9 mouse cellular contexts compared by ENCODE assay signal in the genomic region with DNA sequence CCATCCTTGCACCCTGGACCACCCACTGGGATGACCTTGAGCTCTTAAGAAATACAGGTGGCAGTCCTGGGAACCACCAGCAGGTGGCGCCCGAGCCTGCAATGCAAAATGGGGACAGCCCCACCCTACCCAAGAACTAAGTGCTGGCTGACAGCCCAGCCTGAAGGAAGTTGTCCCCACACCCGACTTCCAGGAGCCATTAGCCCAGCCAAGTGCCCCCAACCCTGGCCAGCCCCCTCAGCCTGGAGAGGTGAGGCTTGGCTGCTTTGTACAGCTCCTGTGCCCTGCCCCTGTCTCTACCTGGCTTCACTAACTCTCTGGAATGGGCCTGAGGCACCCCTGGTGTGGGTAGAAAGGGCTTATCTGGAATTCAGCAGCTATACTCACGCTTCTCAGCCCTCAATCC. TPM values are rescaled to one million over a fixed set of nuclear protein-coding genes. Genes with fewer than 3 reads are reported as not detected.
A peak's percentile ranks its signal among the peaks of the same experiment; 100 is the strongest.
DNase-seq lines count a peak whose midpoint lies in the region; ATAC-seq and TF ChIP-seq lines count a peak whose summit lies in the region.
"Had no signal": no experiment of that assay in that cellular context is flagged by ENCODE, and none has a peak within 500 bp of the region (broad histone marks: within the 10 kb centered on the region; RNA-seq: fewer than 3 reads in every experiment).

No protein-coding gene starts in this region.

- peak overlapping the region; percentile 37 to 46; a peak in 2 of 4 replicates for H3K27ac ChIP-seq in heart, embryonic 14.5 days (replicated peaks in 1 of 2; ENCODE audit: control insufficient read depth in 1 of 2, insufficient read depth in 1 of 2, low read depth in 2 of 2, low read length in 2 of 2)
- no peak overlapping the region; the same call in 1 of the 2 replicates for H3K27ac ChIP-seq in liver, embryonic 13.5 days
- no peak overlapping the region for H3K27ac ChIP-seq in neural tube, embryonic 11.5 days (ENCODE audit: low read depth, low read length)
- peak overlapping the region; percentile 75; the same call in 1 of the 2 replicates for H3K27ac ChIP-seq in stomach, postnatal 0 days (replicated peaks)

- no peak for TF ChIP-seq EP300 in stomach, postnatal 0 days (optimal IDR thresholded peaks at IDR 0.05)

- H3K36me3 ChIP-seq in heart, embryonic 14.5 days (ENCODE audit: control insufficient read depth, insufficient read depth, low read length), result peaks cover 21% of the 10 kb centered on the region
- H3K36me3 ChIP-seq in liver, embryonic 13.5 days, result 0 out of 2 replicates have a peak, but pooled peaks cover 3% of the 10 kb centered on the region
- H3K36me3 ChIP-seq in neural tube, embryonic 11.5 days (ENCODE audit: control insufficient read depth, insufficient read depth, low read length), result 0 out of 2 replicates have a peak, but pooled peaks cover 2% of the 10 kb centered on the region
- peaks cover 6% of the 10 kb centered on the region; the same call in 1 of the 2 replicates for H3K36me3 ChIP-seq in stomach, postnatal 0 days (ENCODE audit: control insufficient read depth, insufficient read depth, low read length)

- H3K4me3 ChIP-seq in heart, embryonic 14.5 days (ENCODE audit: control insufficient read depth in 1 of 2, insufficient read depth in 1 of 2, low read depth in 1 of 2, low read length in 2 of 2), result no peak overlapping the region
- H3K4me3 ChIP-seq in liver, embryonic 13.5 days (replicated peaks), result no peak overlapping the region
- H3K4me3 ChIP-seq in neural tube, embryonic 11.5 days (ENCODE audit: low read depth, low read length), result no peak overlapping the region
- no peak overlapping the region for H3K4me3 ChIP-seq in stomach, postnatal 0 days (ENCODE audit: low read depth, low read length)
- H3K4me3 ChIP-seq: erythroblast, embryonic 14.5 days had no signal

- TF ChIP-seq CTCF in stomach, postnatal 0 days (IDR thresholded peaks at IDR 0.05; ENCODE audit: low read depth), result peak; percentile 98

- peak; percentile 93 for DNase-seq in CD4-positive, CD25-positive, alpha-beta regulatory T cell, adult 2 months (ENCODE audit: low read depth, low spot score)
- DNase-seq in brain, embryonic 18.5 days (ENCODE audit: low read depth, low spot score), result peak; percentile 28
- DNase-seq in fibroblast of lung, adult 2 months (ENCODE audit: low read depth), result peak; percentile 73
- peak; percentile 95 for DNase-seq in kidney, postnatal 14 days
- peak; percentile 76 for DNase-seq in liver, embryonic 13.5 days
- DNase-seq in neural tube, embryonic 11.5 days (ENCODE audit: low spot score), result peak; percentile 88
- DNase-seq in stomach, postnatal 0 days (ENCODE audit: low spot score), result peak; percentile 93

- H3K9me3 ChIP-seq in heart, embryonic 14.5 days (ENCODE audit: control insufficient read depth, low read length), result no peaks in the 10 kb centered on the region
- no peaks in the 10 kb centered on the region for H3K9me3 ChIP-seq in liver, embryonic 13.5 days (replicated peaks)
- H3K9me3 ChIP-seq in neural tube, embryonic 11.5 days (ENCODE audit: control insufficient read depth, low read length), result no peaks in the 10 kb centered on the region
- no peaks in the 10 kb centered on the region for H3K9me3 ChIP-seq in stomach, postnatal 0 days (ENCODE audit: control insufficient read depth, low read length)

- 0 out of 2 replicates have a peak overlapping the region, but pooled peaks have one; percentile 12 for H3K9ac ChIP-seq in heart, embryonic 14.5 days (ENCODE audit: low read length)
- H3K9ac ChIP-seq in liver, embryonic 13.5 days, result 0 out of 2 replicates have a peak overlapping the region, but pooled peaks have one; percentile 8
- H3K9ac ChIP-seq in neural tube, embryonic 11.5 days (ENCODE audit: low read length), result no peak overlapping the region
- H3K9ac ChIP-seq in stomach, postnatal 0 days (ENCODE audit: low read length), result peak overlapping the region; percentile 45; the same call in 1 of the 2 replicates

- H3K4me2 ChIP-seq in heart, embryonic 14.5 days (ENCODE audit: low read length), result 0 out of 2 replicates have a peak overlapping the region, but pooled peaks have one; percentile 15
- H3K4me2 ChIP-seq in liver, embryonic 13.5 days, result no peak overlapping the region
- no peak overlapping the region for H3K4me2 ChIP-seq in neural tube, embryonic 11.5 days (ENCODE audit: low read depth)
- peak overlapping the region; percentile 43 for H3K4me2 ChIP-seq in stomach, postnatal 0 days (replicated peaks; ENCODE audit: low read depth)

- H3K27me3 ChIP-seq in heart, embryonic 14.5 days (ENCODE audit: control insufficient read depth, insufficient read depth, low read length), result no peaks in the 10 kb centered on the region; the same call in 1 of the 2 replicates
- H3K27me3 ChIP-seq in liver, embryonic 13.5 days, result peaks cover 7% of the 10 kb centered on the region; the same call in 1 of the 2 replicates
- H3K27me3 ChIP-seq in neural tube, embryonic 11.5 days (ENCODE audit: control insufficient read depth, insufficient read depth, low read length), result no peaks in the 10 kb centered on the region; the same call in 1 of the 2 replicates
- H3K27me3 ChIP-seq in stomach, postnatal 0 days (ENCODE audit: control insufficient read depth, insufficient read depth, low read length), result no peaks in the 10 kb centered on the region

- H3K4me1 ChIP-seq in heart, embryonic 14.5 days (ENCODE audit: control insufficient read depth in 2 of 2, insufficient read depth in 2 of 2, low read length in 2 of 2), result peaks cover 30 to 50% of the 10 kb centered on the region in 2 experiments
- H3K4me1 ChIP-seq in liver, embryonic 13.5 days (replicated peaks), result peaks cover 58% of the 10 kb centered on the region
- peaks cover 14% of the 10 kb centered on the region for H3K4me1 ChIP-seq in neural tube, embryonic 11.5 days (ENCODE audit: control insufficient read depth, insufficient read depth, low read length)
- H3K4me1 ChIP-seq in stomach, postnatal 0 days (replicated peaks; ENCODE audit: control insufficient read depth, insufficient read depth), result peaks cover 30% of the 10 kb centered on the region

- peak; percentile 41 for ATAC-seq in heart, embryonic 14.5 days (ENCODE audit: insufficient number of reproducible peaks, insufficient read depth, low FRiP score, low read depth)
- ATAC-seq in liver, embryonic 13.5 days (ENCODE audit: low read depth), result peak; percentile 55
- ATAC-seq in neural tube, embryonic 11.5 days (ENCODE audit: insufficient read depth, low FRiP score, low TSS enrichment), result no peak
- ATAC-seq in stomach, postnatal 0 days (ENCODE audit: low FRiP score, low TSS enrichment), result peak; percentile 58

- 6% methylated on average over 4 of the region's 4 CpGs for WGBS in heart, embryonic 14.5 days
- WGBS in liver, embryonic 13.5 days (ENCODE audit: insufficient replicate concordance), result 1% methylated on average over 4 of the region's 4 CpGs
- WGBS in neural tube, embryonic 11.5 days, result 16% methylated on average over 4 of the region's 4 CpGs
- 2% methylated on average over 4 of the region's 4 CpGs for WGBS in stomach, postnatal 0 days

RNA-seq across cellular contexts. Expression of gene Ptger1, which starts 4.1 kb away (rescaled TPM):
- polyA plus RNA-seq in heart, embryonic 14.5 days (2014; fragmentation: Nextera tagmentation; extraction: Ambion mirVana), result 0.42 and 0.58 TPM in 2 replicates
- polyA plus RNA-seq in liver, embryonic 13.5 days (2015; fragmentation: Nextera tagmentation; extraction: Ambion mirVana), result 0.06 and 0.32 TPM in 2 replicates
- polyA plus RNA-seq in neural tube, embryonic 11.5 days (2014; fragmentation: Nextera tagmentation; extraction: Ambion mirVana), result 0.34 and 1.1 TPM in 2 replicates
- 5.6 and 5.9 TPM in 2 replicates for polyA plus RNA-seq in stomach, postnatal 0 days (2015; fragmentation: Nextera tagmentation; extraction: Ambion mirVana)

RNA-seq across cellular contexts. Expression of gene Gipc1, which starts 9.9 kb away (rescaled TPM):
- 133 and 139 TPM in 2 replicates for polyA plus RNA-seq in heart, embryonic 14.5 days (2014; fragmentation: Nextera tagmentation; extraction: Ambion mirVana)
- 61.3 and 64.3 TPM in 2 replicates for polyA plus RNA-seq in liver, embryonic 13.5 days (2015; fragmentation: Nextera tagmentation; extraction: Ambion mirVana)
- 174 and 181 TPM in 2 replicates for polyA plus RNA-seq in neural tube, embryonic 11.5 days (2014; fragmentation: Nextera tagmentation; extraction: Ambion mirVana)
- 171 and 183 TPM in 2 replicates for polyA plus RNA-seq in stomach, postnatal 0 days (2015; fragmentation: Nextera tagmentation; extraction: Ambion mirVana)

RNA-seq across cellular contexts. Expression of gene Pkn1, which starts 36.6 kb away (rescaled TPM):
- 19.5 and 22.7 TPM in 2 replicates for polyA plus RNA-seq in heart, embryonic 14.5 days (2014; fragmentation: Nextera tagmentation; extraction: Ambion mirVana)
- 11.5 and 11.8 TPM in 2 replicates for polyA plus RNA-seq in liver, embryonic 13.5 days (2015; fragmentation: Nextera tagmentation; extraction: Ambion mirVana)
- polyA plus RNA-seq in neural tube, embryonic 11.5 days (2014; fragmentation: Nextera tagmentation; extraction: Ambion mirVana), result 29.3 and 29.5 TPM in 2 replicates
- polyA plus RNA-seq in stomach, postnatal 0 days (2015; fragmentation: Nextera tagmentation; extraction: Ambion mirVana), result 14.4 and 16.2 TPM in 2 replicates

RNA-seq across cellular contexts. Expression of gene Ddx39, which starts 52.6 kb away (rescaled TPM):
- polyA plus RNA-seq in heart, embryonic 14.5 days (2014; fragmentation: Nextera tagmentation; extraction: Ambion mirVana), result 114 and 119 TPM in 2 replicates
- 291 and 294 TPM in 2 replicates for polyA plus RNA-seq in liver, embryonic 13.5 days (2015; fragmentation: Nextera tagmentation; extraction: Ambion mirVana)
- 214 and 223 TPM in 2 replicates for polyA plus RNA-seq in neural tube, embryonic 11.5 days (2014; fragmentation: Nextera tagmentation; extraction: Ambion mirVana)
- 83.8 and 86.6 TPM in 2 replicates for polyA plus RNA-seq in stomach, postnatal 0 days (2015; fragmentation: Nextera tagmentation; extraction: Ambion mirVana)

RNA-seq across cellular contexts. Expression of gene Dnajb1, which starts 54.4 kb away (rescaled TPM):
- 37.0 and 38.2 TPM in 2 replicates for polyA plus RNA-seq in heart, embryonic 14.5 days (2014; fragmentation: Nextera tagmentation; extraction: Ambion mirVana)
- polyA plus RNA-seq in liver, embryonic 13.5 days (2015; fragmentation: Nextera tagmentation; extraction: Ambion mirVana), result 54.5 and 59.6 TPM in 2 replicates
- 64.9 and 68.9 TPM in 2 replicates for polyA plus RNA-seq in neural tube, embryonic 11.5 days (2014; fragmentation: Nextera tagmentation; extraction: Ambion mirVana)
- polyA plus RNA-seq in stomach, postnatal 0 days (2015; fragmentation: Nextera tagmentation; extraction: Ambion mirVana), result 36.9 and 39.9 TPM in 2 replicates

Comparison
In these comparisons a context has a peak if more than half of its experiments do, and no peak if none do; other contexts are left out.
1. DNase-seq: peak in every context shown above with its lines; median percentile 95 in kidney, postnatal 14 days; 93 in CD4-positive, CD25-positive, alpha-beta regulatory T cell, adult 2 months; 93 in stomach, postnatal 0 days; 88 in neural tube, embryonic 11.5 days; 76 in liver, embryonic 13.5 days; 73 in fibroblast of lung, adult 2 months; 28 in brain, embryonic 18.5 days.
2. H3K27ac ChIP-seq: peak in heart, embryonic 14.5 days (2 of 2) and stomach, postnatal 0 days (single experiment); none in liver, embryonic 13.5 days (single experiment) and neural tube, embryonic 11.5 days (single experiment).
3. H3K4me2 ChIP-seq: peak in heart, embryonic 14.5 days (single experiment) and stomach, postnatal 0 days (single experiment); none in liver, embryonic 13.5 days (single experiment) and neural tube, embryonic 11.5 days (single experiment).